Mouse (Mus musculus) adrenal gland, postnatal 14 days (tissue): ENCODE results near the gene Slc17a8. TPM values are rescaled to one million over a fixed set of nuclear protein-coding genes. Genes with fewer than 3 reads are reported as not detected.

Experiments
- DNase-seq: peaks from one replicate; pipeline ENCODE4 v3.0.0; 2021; ENCODE audit warnings: mixed read lengths
- total RNA-seq: library from RNA; stranded (reverse); gene quantifications from 2 replicates; pipeline ENCODE4 v1.2.3, GENCODE M21; 2021

Gene Slc17a8
- total RNA-seq, 1 experiment from 2014 or later = 0.85 TPM

GRCm38 (mm10) chr10:89525823-89526222 lies 95.2 kb downstream of the Slc17a8 start:
- no peak for DNase-seq

Other genes starting within 250 kb of the Slc17a8 start
- gene Gas2l3, start 177.3 kb downstream of the Slc17a8 start, total RNA-seq = 8.5 and 9.2 TPM in 2 replicates
- gene Nr1h4, start 87.7 kb downstream of the Slc17a8 start, total RNA-seq = 14.1 and 21.5 TPM in 2 replicates
- 43.6 and 45.8 TPM in 2 replicates for gene Scyl2, start 65.0 kb upstream of the Slc17a8 start, total RNA-seq
- 21.8 and 26.2 TPM in 2 replicates for gene Actr6, start 111.0 kb upstream of the Slc17a8 start, total RNA-seq
- 61.7 and 66.2 TPM in 2 replicates for gene Uhrf1bp1l, start 123.7 kb upstream of the Slc17a8 start, total RNA-seq